ENCODE assay signal across 8 mouse cellular contexts in genomic region chr2:76672134-76672745, GRCm38 (mm10). TPM values are rescaled to one million over a fixed set of nuclear protein-coding genes. Genes with fewer than 3 reads are reported as not detected.
DNase-seq lines count a peak whose midpoint lies in the region; ATAC-seq and TF ChIP-seq lines count a peak whose summit lies in the region.

No protein-coding gene starts in this region.

- peaks cover 18% of the 10 kb centered on the region for H3K79me2 ChIP-seq in macrophage (ENCODE audit: inconsistent target)

- 21% methylated on average over 9 of the region's 9 CpGs for WGBS in forebrain, postnatal 0 days
- WGBS in macrophage (ENCODE audit: missing documents): 4% methylated on average over 9 of the region's 9 CpGs

- H3K9ac ChIP-seq in forebrain, postnatal 0 days: peak overlapping the region; percentile 56

- H3K27me3 ChIP-seq in E14TG2a.4 (ENCODE audit: insufficient read depth, low read length): no peaks in the 10 kb centered on the region
- H3K27me3 ChIP-seq in forebrain, postnatal 0 days (ENCODE audit: insufficient read depth, low read length): no peaks in the 10 kb centered on the region

- peaks cover under 1% of the 10 kb centered on the region; the same call in 1 of the 2 replicates for H3K36me3 ChIP-seq in E14TG2a.4 (ENCODE audit: insufficient read depth, low read length)
- no peaks in the 10 kb centered on the region for H3K36me3 ChIP-seq in forebrain, postnatal 0 days (ENCODE audit: insufficient read depth)
- no peaks in the 10 kb centered on the region for H3K36me3 ChIP-seq in macrophage (ENCODE audit: inconsistent target)

- TF ChIP-seq CTCF in E14TG2a.4 (conservative IDR thresholded peaks at IDR 0.05; ENCODE audit: low read length): no peak
- no peak for TF ChIP-seq CTCF in forebrain, postnatal 0 days (IDR thresholded peaks at IDR 0.05; ENCODE audit: low read depth)

- H3K9me3 ChIP-seq in E14TG2a.4 (ENCODE audit: low read length): no peaks in the 10 kb centered on the region
- H3K9me3 ChIP-seq in forebrain, postnatal 0 days (ENCODE audit: low read length): no peaks in the 10 kb centered on the region

- no peak for ATAC-seq in forebrain, postnatal 0 days

- peaks cover 42% of the 10 kb centered on the region for H3K4me1 ChIP-seq in E14TG2a.4 (replicated peaks; ENCODE audit: low read depth, low read length)
- H3K4me1 ChIP-seq in forebrain, postnatal 0 days (ENCODE audit: insufficient read depth): peaks cover 19% of the 10 kb centered on the region

- H3K4me3 ChIP-seq in E14TG2a.4 (replicated peaks; ENCODE audit: low read length) (peak overlapping the region; percentile 70), macrophage (ENCODE audit: inconsistent target) (peak overlapping the region; percentile 40)
- peak overlapping the region; percentile 43 for H3K4me3 ChIP-seq in forebrain, postnatal 0 days (ENCODE audit: low read depth, low read length)

- H3K4me2 ChIP-seq in forebrain, postnatal 0 days (ENCODE audit: low read depth): peak overlapping the region; percentile 63

- H3K27ac ChIP-seq in forebrain, postnatal 0 days (ENCODE audit: low read depth, low read length): peak overlapping the region; percentile 51
- H3K27ac ChIP-seq in macrophage: peak overlapping the region; percentile 30

- peak; percentile 86 for DNase-seq in heart, adult 11 months
- DNase-seq in heart, adult 18-20 months: no peak
- DNase-seq in forebrain, postnatal 0 days: peak; percentile 35
- DNase-seq in left cerebral cortex, adult 8-10 months (ENCODE audit: low spot score in 2 of 2): no peak
- no peak for DNase-seq in right cerebral cortex, postnatal 10 days (ENCODE audit: low spot score in 2 of 2)
- DNase-seq in adrenal gland, postnatal 25 days: no peak

RNA-seq across cellular contexts. Expression of gene Fkbp7, which starts 0.7 kb away (rescaled TPM):
- total RNA-seq in heart, adult 18-20 months (2021): 10 to 100 TPM; 21.8 to 25.2 TPM
- total RNA-seq in forebrain, postnatal 0 days (2014; rRNA removed): 6.8 and 8.6 TPM in 2 replicates
- 14.7 and 18.8 TPM in 2 replicates for polyA plus RNA-seq in forebrain, postnatal 0 days (2015; fragmentation: Nextera tagmentation; extraction: Ambion mirVana)
- 10 to 100 TPM in 1 of 26 experiments, 1 to 10 TPM in 13, not detected in 12; 1.3 to 21.1 (median 3.0) TPM for total RNA-seq in macrophage (2018; cell fraction: chromatin; rRNA removed)
- 1 to 10 TPM in 25 of 26 experiments, under 1 TPM in 1; 0.97 to 3.8 (median 2.0) TPM for total RNA-seq in macrophage (2018; cell fraction: cytosol; rRNA removed)
- 1 to 10 TPM in 17 of 26 experiments, under 1 TPM in 4, not detected in 5; 0.75 to 4.8 (median 2.0) TPM for total RNA-seq in macrophage (2018; cell fraction: nucleus; rRNA removed)
- 4.1 to 7.0 TPM (median 6.1 TPM) in 3 replicates for polyA plus RNA-seq in macrophage (2018)
- total RNA-seq in left cerebral cortex, adult 8-10 months (2022): 1 to 10 TPM; 4.4 to 6.1 (median 5.8) TPM
- total RNA-seq in adrenal gland, postnatal 25 days (2021): 17.7 and 22.8 TPM in 2 replicates

RNA-seq across cellular contexts. Expression of gene Plekha3, which starts 2.8 kb away (rescaled TPM):
- total RNA-seq in heart, adult 18-20 months (2021): 10 to 100 TPM; 19.9 to 22.5 TPM
- 19.7 and 21.6 TPM in 2 replicates for total RNA-seq in forebrain, postnatal 0 days (2014; rRNA removed)
- 6.4 and 9.1 TPM in 2 replicates for polyA plus RNA-seq in forebrain, postnatal 0 days (2015; fragmentation: Nextera tagmentation; extraction: Ambion mirVana)
- 10 to 100 TPM; 15.5 to 56.0 (median 32.1) TPM for total RNA-seq in macrophage (2018; cell fraction: chromatin; rRNA removed)
- total RNA-seq in macrophage (2018; cell fraction: cytosol; rRNA removed): 10 to 100 TPM; 18.1 to 27.1 (median 23.0) TPM
- total RNA-seq in macrophage (2018; cell fraction: nucleus; rRNA removed): 10 to 100 TPM; 11.6 to 49.3 (median 20.3) TPM
- polyA plus RNA-seq in macrophage (2018): 15.9 to 37.6 TPM (median 24.8 TPM) in 3 replicates
- total RNA-seq in left cerebral cortex, adult 8-10 months (2022): 10 to 100 TPM; 39.0 to 43.4 (median 40.7) TPM
- total RNA-seq in adrenal gland, postnatal 25 days (2021): 53.4 and 55.2 TPM in 2 replicates

RNA-seq across cellular contexts. Expression of gene Pjvk, which starts 24.0 kb away (rescaled TPM):
- total RNA-seq in heart, adult 18-20 months (2021): not detected
- total RNA-seq in forebrain, postnatal 0 days (2014; rRNA removed): 0.23 TPM in 1 of 2 replicates, not detected in the other
- 0.33 and 0.62 TPM in 2 replicates for polyA plus RNA-seq in forebrain, postnatal 0 days (2015; fragmentation: Nextera tagmentation; extraction: Ambion mirVana)
- total RNA-seq in macrophage (2018; cell fraction: chromatin; rRNA removed): 1 to 10 TPM in 1 of 26 experiments, under 1 TPM in 3, not detected in 22; 0.57 to 2.0 (median 0.61) TPM
- under 1 TPM in 16 of 26 experiments, not detected in 10; 0.09 to 0.42 (median 0.19) TPM for total RNA-seq in macrophage (2018; cell fraction: cytosol; rRNA removed)
- total RNA-seq in macrophage (2018; cell fraction: nucleus; rRNA removed): under 1 TPM in 7 of 26 experiments, not detected in 19; 0.47 to 0.96 (median 0.56) TPM
- 0.33 TPM in 1 of 3 replicates, not detected in the others for polyA plus RNA-seq in macrophage (2018)
- under 1 TPM in 1 of 4 experiments, not detected in 3; 0.46 TPM for total RNA-seq in left cerebral cortex, adult 8-10 months (2022)
- not detected in 2 replicates for total RNA-seq in adrenal gland, postnatal 25 days (2021)

RNA-seq across cellular contexts. Expression of gene Prkra, which starts 24.4 kb away (rescaled TPM):
- total RNA-seq in heart, adult 18-20 months (2021): 10 to 100 TPM; 14.3 to 15.2 TPM
- total RNA-seq in forebrain, postnatal 0 days (2014; rRNA removed): 113 and 123 TPM in 2 replicates
- 97.5 and 101 TPM in 2 replicates for polyA plus RNA-seq in forebrain, postnatal 0 days (2015; fragmentation: Nextera tagmentation; extraction: Ambion mirVana)
- total RNA-seq in macrophage (2018; cell fraction: chromatin; rRNA removed): 10 to 100 TPM in 24 of 26 experiments, 1 to 10 TPM in 2; 5.9 to 56.0 (median 27.6) TPM
- 10 to 100 TPM; 16.2 to 29.4 (median 21.3) TPM for total RNA-seq in macrophage (2018; cell fraction: cytosol; rRNA removed)
- 10 to 100 TPM in 21 of 26 experiments, 1 to 10 TPM in 5; 6.8 to 47.1 (median 21.3) TPM for total RNA-seq in macrophage (2018; cell fraction: nucleus; rRNA removed)
- 25.1 to 25.9 TPM (median 25.2 TPM) in 3 replicates for polyA plus RNA-seq in macrophage (2018)
- total RNA-seq in left cerebral cortex, adult 8-10 months (2022): 10 to 100 TPM; 17.3 to 22.0 (median 18.9) TPM
- total RNA-seq in adrenal gland, postnatal 25 days (2021): 24.8 and 39.6 TPM in 2 replicates

Comparison
In these comparisons a context has a peak if more than half of its experiments do, and no peak if none do; other contexts are left out.
1. DNase-seq: peak in heart, adult 11 months (single experiment) and forebrain, postnatal 0 days (single experiment); none in heart, adult 18-20 months (0 of 2), left cerebral cortex, adult 8-10 months (0 of 2), right cerebral cortex, postnatal 10 days (0 of 2) and adrenal gland, postnatal 25 days (single experiment).
2. Peak in every context shown above with its lines, with median percentiles within 50 percentile points of each other: H3K4me3 ChIP-seq.